Mouse (Mus musculus) T-helper 2 cell (primary cell): Measurements from ENCODE around the gene Rnf214.

Source experiments
- in situ Hi-C: fragments of 300-600 bp; cut with MboI, MseI; formaldehyde crosslinking; loops from one replicate; pipeline ENCODE4 v1.15.1; 2025; ENCODE audit warnings: high pct_unique_total_duplicates

The Rnf214 gene

DNA sequence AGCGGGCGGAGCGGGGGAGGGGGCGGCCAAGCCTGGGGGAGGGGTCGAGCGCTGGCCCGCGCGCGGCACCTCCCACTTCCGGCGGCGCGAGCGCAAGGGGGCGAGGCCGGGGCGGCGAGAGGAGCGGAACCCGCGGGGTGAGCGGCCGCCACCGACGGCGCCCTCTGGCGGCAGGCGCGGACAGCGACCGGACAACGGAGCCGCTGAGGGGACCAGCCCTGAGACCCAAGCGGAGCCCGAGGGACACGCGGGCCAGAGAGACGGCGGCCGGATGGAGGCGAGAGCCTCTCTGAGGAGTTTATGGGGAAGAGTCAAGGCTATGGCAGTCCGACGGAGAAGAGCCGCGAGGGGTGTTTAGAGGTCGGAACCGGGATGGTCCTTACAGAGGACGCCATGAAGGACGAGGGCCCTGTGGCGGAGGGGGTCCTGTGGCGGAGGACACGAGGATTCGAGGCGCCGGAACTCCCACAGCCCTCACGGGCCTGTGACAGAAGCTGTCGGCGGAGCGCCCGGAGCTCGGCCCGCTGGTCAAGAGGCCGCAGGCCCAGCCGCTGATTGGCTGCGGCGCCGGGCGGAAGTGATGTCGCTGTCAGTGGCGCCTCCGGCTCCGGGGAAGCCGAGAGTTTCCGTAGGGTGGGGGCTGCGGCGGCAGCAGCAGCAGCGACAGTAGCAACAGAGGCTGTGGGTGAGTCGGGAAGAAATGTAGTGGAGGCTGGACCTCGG, at the start of gene Rnf214, which contains the start of gene Pcsk7:
Gene Rnf214 (minus strand): TSS at position 557 of the 723 bp plus-strand sequence.
Gene Pcsk7 (plus strand): TSS at position 143 of the 723 bp plus-strand sequence.
- in situ Hi-C loops = no loop called here

DNA sequence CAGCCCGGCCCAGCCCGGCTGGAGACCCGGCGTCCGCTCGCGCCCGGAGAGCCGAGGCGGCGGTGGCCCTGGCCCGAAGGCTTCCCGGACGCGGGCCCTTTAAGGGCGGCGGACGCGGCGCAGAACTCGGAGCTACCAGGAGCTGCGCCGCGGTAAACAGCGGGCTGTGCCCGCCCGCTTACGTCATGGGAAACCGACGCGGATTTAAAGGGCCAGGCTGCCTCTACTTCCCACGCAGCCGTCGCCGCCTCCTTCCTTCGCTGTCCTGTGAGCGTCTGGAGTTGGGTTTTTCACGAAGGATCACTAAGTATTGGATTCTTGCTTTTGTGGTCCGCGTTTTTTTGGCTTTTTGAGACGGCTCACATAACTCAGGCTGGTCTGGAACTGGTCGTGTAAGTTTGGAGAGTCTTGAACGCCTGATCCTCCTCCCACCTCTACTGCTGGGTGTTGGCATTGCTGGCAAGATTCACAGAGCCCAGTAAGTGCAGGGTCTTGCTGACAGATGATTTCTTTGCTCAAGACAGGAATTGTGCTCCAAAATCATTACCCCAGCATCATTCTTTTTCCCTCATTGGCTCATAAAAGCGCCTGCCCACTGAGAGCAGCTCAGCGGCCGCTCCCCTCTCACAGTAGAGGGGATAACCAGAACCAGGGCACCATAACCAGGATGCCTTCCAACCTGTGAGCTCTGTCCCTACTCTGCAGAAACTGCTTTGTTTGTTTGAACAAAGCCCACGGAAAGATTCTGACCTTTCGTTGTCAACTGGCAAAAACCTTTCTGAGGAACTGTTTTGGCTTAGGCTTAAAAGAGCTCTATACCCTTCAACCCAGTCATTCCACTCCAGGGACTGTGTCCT, 48.6 kb upstream of the Rnf214 start, which contains the start of gene Sidt2:
Gene Sidt2 (minus strand): TSS at position 152 of the 857 bp plus-strand sequence.
- in situ Hi-C loops = no loop called here

- in situ Hi-C loops = no loop called here
Observed at GRCm38 (mm10) chr9:45954294-45955106, 47.8 kb upstream of the Rnf214 start.

- in situ Hi-C loops = no loop called here
Observed at GRCm38 (mm10) chr9:45953511-45954293, 47.0 kb upstream of the Rnf214 start.

DNA sequence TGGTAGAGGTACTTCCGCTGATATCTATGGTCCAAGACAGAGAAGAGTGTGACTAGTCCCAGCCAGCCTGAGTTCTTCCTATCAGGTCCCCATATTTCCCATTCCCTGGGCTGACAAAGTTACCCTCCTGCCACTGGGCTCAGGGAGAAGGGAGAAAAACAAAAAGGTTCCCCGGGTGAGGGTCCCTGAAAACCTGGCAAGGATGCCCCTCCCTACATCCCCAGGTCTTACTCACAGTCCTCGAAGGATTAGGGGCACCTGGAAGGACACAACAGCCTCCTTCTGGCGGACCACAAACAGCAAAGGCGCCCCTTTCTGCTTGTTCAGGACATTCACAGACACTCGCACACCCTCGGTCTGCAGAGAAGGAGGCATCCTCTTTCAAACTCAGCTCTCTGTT, 46.2 kb upstream of the Rnf214 start:
- in situ Hi-C loops = no loop called here

GRCm38 (mm10) chr9:45952057-45952456, 45.3 kb upstream of the Rnf214 start:
- in situ Hi-C loops = no loop called here

DNA sequence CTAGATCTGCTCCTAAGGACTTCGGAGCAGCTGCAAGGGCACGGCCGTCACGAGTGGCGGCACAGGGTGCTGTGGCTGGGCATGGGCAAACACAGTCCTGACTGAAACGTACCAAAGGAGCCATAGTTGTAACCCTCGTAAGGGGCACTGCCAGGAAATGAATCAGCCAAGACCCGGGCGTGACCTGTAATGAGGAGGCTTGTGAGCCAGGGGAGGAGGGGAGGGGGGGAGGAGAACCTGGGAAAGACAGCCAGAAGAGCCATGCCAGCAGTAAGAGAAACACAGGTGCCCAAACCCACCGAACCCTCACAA, 40.1 kb upstream of the Rnf214 start:
- in situ Hi-C loops = loop anchor here (5.0 kb wide), 1 partner anchor 35 kb away; no protein-coding TSS in a partner anchor

GRCm38 (mm10) chr9:45946182-45946871, 39.6 kb upstream of the Rnf214 start:
- in situ Hi-C loops = loop anchor here (5.0 kb wide), 1 partner anchor 34 kb away; no protein-coding TSS in a partner anchor

DNA sequence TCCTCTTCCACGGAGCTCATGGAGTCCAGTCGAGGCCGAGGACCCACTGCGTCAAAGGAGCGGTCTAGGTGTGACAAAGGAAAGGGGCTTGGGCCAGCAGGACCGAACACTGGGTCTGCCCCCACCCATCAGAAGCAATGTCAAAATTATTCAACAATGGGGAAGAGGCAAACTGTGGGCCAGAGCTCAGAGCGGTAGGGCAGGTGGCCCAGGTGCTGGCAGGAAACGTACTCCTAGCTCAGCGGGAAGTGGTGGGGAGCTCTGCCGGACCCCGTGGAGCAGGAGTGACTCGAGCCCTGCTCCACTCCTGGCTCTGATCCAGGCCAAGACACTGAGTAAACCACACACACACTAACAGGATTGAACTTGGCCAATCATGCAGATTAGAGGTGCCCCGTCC, 39.0 kb upstream of the Rnf214 start:
- in situ Hi-C loops = loop anchor here (5.0 kb wide), 1 partner anchor 33 kb away; no protein-coding TSS in a partner anchor

GRCm38 (mm10) chr9:45944506-45945400, 38.0 kb upstream of the Rnf214 start:
- in situ Hi-C loops = loop anchor here (5.0 kb wide), 1 partner anchor 32 kb away; no protein-coding TSS in a partner anchor

DNA sequence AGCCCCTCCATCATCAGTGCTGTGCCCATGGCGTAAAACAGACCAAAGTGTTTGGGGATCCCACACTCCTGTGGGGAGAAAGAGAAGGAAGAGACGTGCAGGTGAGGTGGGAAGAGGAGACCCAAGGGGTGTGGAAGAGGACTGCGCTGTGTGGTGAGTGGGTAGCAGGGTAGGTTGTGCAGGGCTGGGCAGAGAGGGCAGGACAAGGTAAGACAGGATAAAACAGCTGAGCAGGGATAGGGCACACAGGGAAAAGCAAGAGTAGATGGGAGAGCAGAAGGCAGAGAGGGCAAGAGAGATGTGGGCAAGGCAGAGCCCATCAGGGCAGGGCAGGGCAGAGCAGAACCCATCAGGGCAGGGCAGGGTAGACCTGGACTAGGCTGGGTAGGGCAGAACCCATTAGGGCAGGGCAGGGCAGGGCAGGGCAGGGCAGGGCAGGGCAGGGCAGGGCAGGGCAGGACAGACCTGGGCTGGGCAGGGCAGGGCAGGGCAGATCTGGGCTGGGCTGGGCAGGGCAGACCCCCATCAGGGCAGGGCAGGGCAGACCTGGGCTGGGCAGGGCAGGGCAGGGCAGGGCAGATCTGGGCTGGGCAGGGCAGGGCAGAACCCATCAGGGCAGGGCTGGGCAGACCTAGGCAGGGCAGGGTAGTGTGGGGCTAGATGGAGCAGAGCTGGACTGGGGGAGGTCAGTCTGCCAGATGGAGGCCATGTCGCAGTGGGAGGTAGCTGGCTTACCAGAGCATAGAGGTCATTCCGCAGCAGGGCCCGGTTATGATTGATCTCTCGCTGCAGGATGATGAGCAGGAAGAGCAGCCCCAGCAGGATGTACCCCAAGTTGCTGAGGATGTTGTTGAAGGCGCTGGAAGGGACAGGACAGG, 37.2 kb upstream of the Rnf214 start:
- in situ Hi-C loops = no loop called here

GRCm38 (mm10) chr9:45942916-45943315, 36.2 kb upstream of the Rnf214 start:
- in situ Hi-C loops = no loop called here

GRCm38 (mm10) chr9:45942464-45942863, 35.8 kb upstream of the Rnf214 start:
- in situ Hi-C loops = no loop called here

- in situ Hi-C loops = no loop called here
Observed at GRCm38 (mm10) chr9:45941329-45941888, 34.7 kb upstream of the Rnf214 start.

GRCm38 (mm10) chr9:45939794-45940193, 33.1 kb upstream of the Rnf214 start:
- in situ Hi-C loops = loop anchor here (10.0 kb wide), 1 partner anchor 115 kb away; the partner anchor contains the start of gene Cep164

- in situ Hi-C loops = loop anchor here (10.0 kb wide), 1 partner anchor 114 kb away; the partner anchor contains the start of gene Cep164
Observed at GRCm38 (mm10) chr9:45938952-45939637, 32.4 kb upstream of the Rnf214 start.

GRCm38 (mm10) chr9:45938088-45938487, 31.4 kb upstream of the Rnf214 start:
- in situ Hi-C loops = loop anchor here (10.0 kb wide), 1 partner anchor 113 kb away; the partner anchor contains the start of gene Cep164
